ENCODE assay signal across 7 mouse cellular contexts in genomic region chr1:134830881-134831280, GRCm38 (mm10).
A peak's percentile ranks its signal among the peaks of the same experiment; 100 is the strongest.
DNase-seq lines count a peak whose midpoint lies in the region; TF ChIP-seq lines count a peak whose summit lies in the region.
"Not testable (repeated sequence)": the region's sequence is repeated elsewhere in the genome, so short reads cannot be mapped to it uniquely, and the experiment has no call there.

No protein-coding gene starts in this region.

- not testable (repeated sequence) for H3K27ac ChIP-seq in cerebellum, adult 2 months (ENCODE audit: insufficient read depth, low read length)

- not testable (repeated sequence) for TF ChIP-seq CTCF in cerebellum, adult 2 months (IDR thresholded peaks at IDR 0.05; ENCODE audit: borderline replicate concordance, insufficient read depth, low read depth, low read length)

- intact Hi-C loops in left cerebral cortex, postnatal 4 days (cut with DNase I): not testable (repeated sequence)

- DNase-seq in brain, adult 2 months (ENCODE audit: low read depth, low spot score): peak; percentile 70
- peak; percentile 53 for DNase-seq in cerebellum, adult 11-12 months
- DNase-seq in cerebellum, adult 2 months: peak; percentile 64 to 73
- peak; percentile 66 for DNase-seq in cerebellum, adult 9-10 months
- DNase-seq in cerebellum, postnatal 10 days: peak; percentile 57 to 61
- peak; percentile 57 to 64 for DNase-seq in cerebellum, postnatal 36 days
- peak; percentile 19 for DNase-seq in left cerebral cortex, postnatal 4 days

- not testable (repeated sequence) for H3K27me3 ChIP-seq in cerebellum, adult 2 months (ENCODE audit: control insufficient read depth, insufficient read depth, low read length)

- not testable (repeated sequence) for TF ChIP-seq POLR2A in cerebellum, adult 2 months (IDR thresholded peaks at IDR 0.05; ENCODE audit: borderline replicate concordance, insufficient read depth, low read length)

- peaks cover 15% of the 10 kb centered on the region; the same call in 1 of the 2 replicates for H3K4me1 ChIP-seq in cerebellum, adult 2 months (ENCODE audit: control insufficient read depth, insufficient read depth, low read length)

- H3K4me3 ChIP-seq in cerebellum, adult 2 months (replicated peaks; ENCODE audit: insufficient read depth, low read depth, low read length): not testable (repeated sequence)

- WGBS in cerebellum, adult 2 months: 47% methylated on average over 3 of the region's 3 CpGs

Comparison
In these comparisons a context has a peak if more than half of its experiments do, and no peak if none do; other contexts are left out.
1. DNase-seq: peak in every context shown above with its lines; median percentile 70 in brain, adult 2 months; 68 in cerebellum, adult 2 months; 66 in cerebellum, adult 9-10 months; 60 in cerebellum, postnatal 36 days; 59 in cerebellum, postnatal 10 days; 53 in cerebellum, adult 11-12 months; 19 in left cerebral cortex, postnatal 4 days.